Mouse (Mus musculus) gastrocnemius, adult 2 months (tissue): ENCODE data around the gene Ttf2. TPM values are rescaled to one million over a fixed set of nuclear protein-coding genes. Genes with fewer than 3 reads are reported as not detected.

ENCODE experiments used
- DNase-seq: peaks from one replicate; pipeline ENCODE4 v3.0.0; 2022
- H3K27ac ChIP-seq: fragments of 200-600 bp; 2 replicates; pipeline ENCODE4 v1.8.1; 2022; ENCODE audit warnings: mild to moderate bottlenecking
- H3K4me3 ChIP-seq: fragments of 200-600 bp; 2 replicates; pipeline ENCODE4 v1.8.1; 2022; ENCODE audit warnings: mild to moderate bottlenecking, moderate library complexity
- CTCF ChIP-seq: fragments of 200-600 bp; IDR thresholded peaks from 2 replicates; pipeline ENCODE4 v1.8.1; 2022; ENCODE audit warnings: antibody characterized with exemption, mild to moderate bottlenecking, moderate library complexity
- intact Hi-C: fragments of 180-260 bp; cut with DNase I; formaldehyde crosslinking; loops from one replicate; pipeline ENCODE4 v1.15.1; 2025
- total RNA-seq, 2 experiments: library from RNA; stranded (reverse); gene quantifications; 2 replicates each; pipeline ENCODE4 v1.2.3; 2021

Gene Ttf2
- total RNA-seq, 2 experiments from 2014 or later, result 2.5 to 3.1 TPM

- no peak for TF ChIP-seq CTCF
- H3K4me3 ChIP-seq, result no peak overlapping the region
- DNase-seq, result no peak
- no peak overlapping the region for H3K27ac ChIP-seq
- intact Hi-C loops, result loop anchor here (10.0 kb wide), 1 partner anchor 503 kb away; no protein-coding TSS in a partner anchor
Observed at GRCm38 (mm10) chr3:100961501-100961900, 8.0 kb downstream of the Ttf2 start.

- Histone ChIP-seq H3K27ac (no peak overlapping the region), H3K4me3 (no peak overlapping the region)
- DNase-seq, result no peak
- intact Hi-C loops, result loop anchor here (10.0 kb wide), 1 partner anchor 504 kb away; no protein-coding TSS in a partner anchor
- no peak for TF ChIP-seq CTCF
Observed at GRCm38 (mm10) chr3:100961007-100961406, 8.5 kb downstream of the Ttf2 start.

- Histone ChIP-seq H3K27ac (no peak overlapping the region), H3K4me3 (no peak overlapping the region)
- DNase-seq, result no peak
- TF ChIP-seq CTCF, result peak; percentile 34; the same call in 1 of the 2 replicates
- intact Hi-C loops, result no loop called here
Observed at GRCm38 (mm10) chr3:100954616-100955015, 14.8 kb downstream of the Ttf2 start.

GRCm38 (mm10) chr3:100951531-100951930 is 17.9 kb downstream of the Ttf2 start:
- Histone ChIP-seq H3K4me3 (no peak overlapping the region), H3K27ac (no peak overlapping the region)
- TF ChIP-seq CTCF, result no peak
- DNase-seq, result no peak
- intact Hi-C loops, result no loop called here

- H3K27ac ChIP-seq, result no peak overlapping the region
- no peak for TF ChIP-seq CTCF
- intact Hi-C loops, result no loop called here
- H3K4me3 ChIP-seq, result no peak overlapping the region
- no peak for DNase-seq
Observed at GRCm38 (mm10) chr3:100947286-100947685, 22.2 kb downstream of the Ttf2 start.

GRCm38 (mm10) chr3:100940496-100941037 is 28.9 kb downstream of the Ttf2 start:
- peak; percentile 14; the same call in 1 of the 2 replicates for TF ChIP-seq CTCF
- H3K27ac ChIP-seq, result no peak overlapping the region
- no peak for DNase-seq
- no peak overlapping the region for H3K4me3 ChIP-seq
- intact Hi-C loops, result no loop called here

GRCm38 (mm10) chr3:100938211-100938610 is 31.3 kb downstream of the Ttf2 start:
- no peak for TF ChIP-seq CTCF
- H3K27ac ChIP-seq, result no peak overlapping the region
- intact Hi-C loops, result no loop called here
- DNase-seq, result no peak
- H3K4me3 ChIP-seq, result no peak overlapping the region

GRCm38 (mm10) chr3:100936201-100936600 is 33.3 kb downstream of the Ttf2 start:
- no peak overlapping the region for H3K4me3 ChIP-seq
- DNase-seq, result no peak
- TF ChIP-seq CTCF, result no peak
- H3K27ac ChIP-seq, result no peak overlapping the region
- intact Hi-C loops, result no loop called here

- intact Hi-C loops, result no loop called here
- no peak for TF ChIP-seq CTCF
- Histone ChIP-seq H3K4me3 (no peak overlapping the region), H3K27ac (no peak overlapping the region)
- no peak for DNase-seq
Observed at GRCm38 (mm10) chr3:100935521-100935920, 33.9 kb downstream of the Ttf2 start.

- peak; percentile 47 for TF ChIP-seq CTCF
- intact Hi-C loops, result no loop called here
- H3K4me3 ChIP-seq, result no peak overlapping the region
- no peak overlapping the region for H3K27ac ChIP-seq
- peak; percentile 31 for DNase-seq
Observed at GRCm38 (mm10) chr3:100932077-100932944, 37.2 kb downstream of the Ttf2 start.

- DNase-seq, result no peak
- Histone ChIP-seq H3K27ac (no peak overlapping the region), H3K4me3 (no peak overlapping the region)
- no peak for TF ChIP-seq CTCF
- intact Hi-C loops, result no loop called here
Observed at GRCm38 (mm10) chr3:100931332-100932076, 38.0 kb downstream of the Ttf2 start.

GRCm38 (mm10) chr3:100925176-100925575 is 44.3 kb downstream of the Ttf2 start:
- intact Hi-C loops, result loop anchor here (10.0 kb wide), 2 partner anchors 230 to 680 kb away; partner anchors contain the start of gene Atp1a1
- peak overlapping the region; percentile 23 for H3K4me3 ChIP-seq
- no peak for DNase-seq
- H3K27ac ChIP-seq, result peak overlapping the region; percentile 24; the same call in 1 of the 2 replicates
- TF ChIP-seq CTCF, result no peak
